Mouse (Mus musculus) heart, postnatal 0 days (tissue): ENCODE data around the gene Vmn2r62. TPM values are rescaled to one million over a fixed set of nuclear protein-coding genes. Genes with fewer than 3 reads are reported as not detected.
"Not testable (repeated sequence)": the region's sequence is repeated elsewhere in the genome, so short reads cannot be mapped to it uniquely, and the experiment has no call there.

ENCODE experiments used
- ATAC-seq: fragments of 200-750 bp; cut with Nextera tagmentation; 2 replicates; pipeline ENCODE4 v1.8.0; 2017; ENCODE audit warnings: low read depth, moderate number of reproducible peaks, moderate library complexity; ENCODE audit not compliant: insufficient read depth
- DNase-seq: peaks from one replicate; pipeline ENCODE4 v3.0.0-alpha.2; 2016; ENCODE audit warnings: low spot score
- H3K27ac ChIP-seq: fragments of 300-500 bp; sonication (generic); 2 replicates; pipeline ENCODE4 v1.5.1; 2014; ENCODE audit warnings: low read depth, mild to moderate bottlenecking
- H3K27me3 ChIP-seq: fragments of 300-500 bp; sonication (generic); 2 replicates; pipeline ENCODE4 v1.6.1; 2014; ENCODE audit warnings: low read length, mixed read lengths; ENCODE audit not compliant: control insufficient read depth, insufficient read depth
- H3K36me3 ChIP-seq: fragments of 300-500 bp; sonication (generic); replicated peaks from 2 replicates; pipeline ENCODE4 v1.6.1; 2014; ENCODE audit warnings: low read length, mixed read lengths; ENCODE audit not compliant: control insufficient read depth, insufficient read depth
- H3K4me1 ChIP-seq: fragments of 300-500 bp; sonication (generic); 2 replicates; pipeline ENCODE4 v1.6.1; 2014; ENCODE audit warnings: antibody characterized with exemption; ENCODE audit not compliant: control insufficient read depth, insufficient read depth
- H3K4me2 ChIP-seq: fragments of 300-500 bp; sonication (generic); 2 replicates; pipeline ENCODE4 v1.6.1; 2014; ENCODE audit warnings: low read depth, mild to moderate bottlenecking, low read length, moderate library complexity
- H3K4me3 ChIP-seq: fragments of 300-500 bp; sonication (generic); 2 replicates; pipeline ENCODE4 v1.5.1; 2014; ENCODE audit warnings: low read depth, low read length
- H3K9ac ChIP-seq: fragments of 300-500 bp; sonication (generic); replicated peaks from 2 replicates; pipeline ENCODE4 v1.6.1; 2014; ENCODE audit warnings: low read depth, low read length, mixed read lengths
- H3K9me3 ChIP-seq: fragments of 300-500 bp; sonication (generic); replicated peaks from 2 replicates; pipeline ENCODE4 v1.6.1; 2016; ENCODE audit warnings: low read length; ENCODE audit not compliant: control insufficient read depth
- CTCF ChIP-seq: IDR thresholded peaks from 2 replicates; pipeline ENCODE4 v1.5.1; 2016; ENCODE audit warnings: antibody characterized with exemption, control low read depth, low read depth
- EP300 ChIP-seq: IDR thresholded peaks from 2 replicates; pipeline ENCODE4 v1.6.1; 2016; ENCODE audit warnings: antibody characterized with exemption, low read depth
- WGBS: fragments of 180-500 bp; shearing (Covaris S2); extraction: QIAGEN DNeasy Blood & Tissue Kit; methylation state at CpG from one replicate; pipeline ENCODE4 v1.1.7; 2014; 5-methylcytosine and 5-hydroxymethylcytosine counted together
- polyA plus RNA-seq: library from polyadenylated mRNA; unstranded; fragments of >200 nt; fragmentation: Nextera tagmentation; extraction: Ambion mirVana; gene quantifications from 2 replicates; pipeline ENCODE4 v1.2.1, GENCODE M21; 2015
- total RNA-seq: library from RNA; depleted of rRNA; stranded (reverse); fragments of >200 nt; gene quantifications from 2 replicates; pipeline ENCODE4 v1.2.3, GENCODE M21; 2014; ENCODE audit warnings: low replicate concordance; rRNA removed

The Vmn2r62 gene
- not detected in 2 replicates for total RNA-seq
- not detected in 2 replicates for polyA plus RNA-seq

GRCm38 (mm10) chr7:42793425-42793824, at the start of gene Vmn2r62:
TSS of gene Vmn2r62 (minus strand) at chr7:42793525.
- not testable (repeated sequence) for H3K27ac ChIP-seq, H3K9me3 ChIP-seq, H3K36me3 ChIP-seq, H3K4me1 ChIP-seq, DNase-seq, H3K27me3 ChIP-seq, H3K4me3 ChIP-seq, ATAC-seq, H3K4me2 ChIP-seq, H3K9ac ChIP-seq
- WGBS: no CpG with 5 or more reads among the region's 1 CpGs

GRCm38 (mm10) chr7:42838366-42838765, 45.0 kb upstream of the Vmn2r62 start:
- not testable (repeated sequence) for H3K4me3 ChIP-seq, H3K9me3 ChIP-seq, H3K4me2 ChIP-seq, H3K36me3 ChIP-seq, H3K9ac ChIP-seq, H3K27ac ChIP-seq, DNase-seq, H3K27me3 ChIP-seq, ATAC-seq, H3K4me1 ChIP-seq

- WGBS: 47% methylated on average over 3 of the region's 3 CpGs
- Histone ChIP-seq H3K9me3 (no peaks in the 10 kb centered on the region), H3K4me2 (no peak overlapping the region), H3K27me3 (no peaks in the 10 kb centered on the region), H3K9ac (no peak overlapping the region), H3K4me3 (no peak overlapping the region), H3K36me3 (no peaks in the 10 kb centered on the region), H3K4me1 (no peaks in the 10 kb centered on the region), H3K27ac (no peak overlapping the region)
- DNase-seq (no peak), ATAC-seq (no peak)
- TF ChIP-seq CTCF (no peak), EP300 (no peak)
These were observed 38.9 kb upstream of the Vmn2r62 start for GRCm38 (mm10) chr7:42832221-42832620.

GRCm38 (mm10) chr7:42749836-42750235, 43.5 kb downstream of the Vmn2r62 start:
- no peaks in the 10 kb centered on the region for H3K4me1 ChIP-seq
- no peak overlapping the region for H3K4me3 ChIP-seq
- 37% methylated on average over 20 of the region's 20 CpGs for WGBS
- H3K27me3 ChIP-seq: no peaks in the 10 kb centered on the region
- DNase-seq: no peak
- no peak overlapping the region for H3K4me2 ChIP-seq
- no peaks in the 10 kb centered on the region for H3K36me3 ChIP-seq
- no peaks in the 10 kb centered on the region; the same call in 1 of the 2 replicates for H3K9me3 ChIP-seq
- H3K27ac ChIP-seq: no peak overlapping the region
- no peak for TF ChIP-seq EP300
- no peak for TF ChIP-seq CTCF
- no peak for ATAC-seq
- H3K9ac ChIP-seq: no peak overlapping the region

- ATAC-seq (no peak), DNase-seq (no peak)
- Histone ChIP-seq H3K36me3 (no peaks in the 10 kb centered on the region), H3K9ac (no peak overlapping the region), H3K4me3 (no peak overlapping the region), H3K4me1 (no peaks in the 10 kb centered on the region), H3K27ac (no peak overlapping the region), H3K27me3 (no peaks in the 10 kb centered on the region), H3K4me2 (no peak overlapping the region), H3K9me3 (no peaks in the 10 kb centered on the region)
- no peak for TF ChIP-seq CTCF
- TF ChIP-seq EP300: no peak
- 74% methylated on average over 10 of the region's 10 CpGs for WGBS
These were observed 54.7 kb downstream of the Vmn2r62 start for GRCm38 (mm10) chr7:42738536-42739210.

GRCm38 (mm10) chr7:42726917-42727316, 66.4 kb downstream of the Vmn2r62 start, which contains the start of gene Gm17067:
TSS of gene Gm17067 (minus strand) at chr7:42727017.
- not testable (repeated sequence) for H3K4me3 ChIP-seq, H3K27me3 ChIP-seq, H3K36me3 ChIP-seq, ATAC-seq, H3K9ac ChIP-seq, H3K4me2 ChIP-seq, H3K27ac ChIP-seq, DNase-seq, H3K9me3 ChIP-seq, H3K4me1 ChIP-seq
- 72% methylated on average over 4 of the region's 4 CpGs for WGBS

Other genes with a start within 250 kb of the Vmn2r62 start
- gene Gm21028, start 214.9 kb downstream of the Vmn2r62 start, total RNA-seq: not detected in 2 replicates
- gene Gm21028, start 214.9 kb downstream of the Vmn2r62 start, polyA plus RNA-seq: not detected in 2 replicates
- 0.53 TPM in 1 of 2 replicates, not detected in the other for gene Zfp977, start 201.0 kb downstream of the Vmn2r62 start, total RNA-seq
- gene Zfp977, start 201.0 kb downstream of the Vmn2r62 start, polyA plus RNA-seq: 0.66 and 0.82 TPM in 2 replicates
- gene Zfp976, start 150.9 kb downstream of the Vmn2r62 start, total RNA-seq: 0.19 and 1.4 TPM in 2 replicates
- 0.77 and 0.83 TPM in 2 replicates for gene Zfp976, start 150.9 kb downstream of the Vmn2r62 start, polyA plus RNA-seq
- 0.23 and 0.31 TPM in 2 replicates for gene Zfp975, start 100.8 kb downstream of the Vmn2r62 start, total RNA-seq
- 4.1 and 4.3 TPM in 2 replicates for gene Zfp975, start 100.8 kb downstream of the Vmn2r62 start, polyA plus RNA-seq
- not detected in 2 replicates for gene Gm17067, start 66.5 kb downstream of the Vmn2r62 start, total RNA-seq
- gene Gm17067, start 66.5 kb downstream of the Vmn2r62 start, polyA plus RNA-seq: not detected in 2 replicates
- not detected in 2 replicates for gene Gm2381, start 73.7 kb upstream of the Vmn2r62 start, total RNA-seq
- gene Gm2381, start 73.7 kb upstream of the Vmn2r62 start, polyA plus RNA-seq: not detected in 2 replicates
- not detected in 2 replicates for gene Vmn2r63, start 140.3 kb upstream of the Vmn2r62 start, total RNA-seq
- not detected in 2 replicates for gene Vmn2r63, start 140.3 kb upstream of the Vmn2r62 start, polyA plus RNA-seq
- not detected in 2 replicates for gene Gm9268, start 225.2 kb upstream of the Vmn2r62 start, total RNA-seq
- gene Gm9268, start 225.2 kb upstream of the Vmn2r62 start, polyA plus RNA-seq: not detected in 2 replicates